Mouse (Mus musculus) cerebellum, adult 8-10 months (tissue): Measurements from ENCODE around the gene Erbb3.
A peak's percentile ranks its signal among the peaks of the same experiment; 100 is the strongest.
"Not testable (repeated sequence)": the region's sequence is repeated elsewhere in the genome, so short reads cannot be mapped to it uniquely, and the experiment has no call there.

ENCODE experiments used
- DNase-seq: peaks from one replicate; pipeline ENCODE4 v3.0.0; 2022

The Erbb3 gene

GRCm38 (mm10) chr10:128556286-128556685, 33.2 kb downstream of the Erbb3 start:
- no peak for DNase-seq

DNA sequence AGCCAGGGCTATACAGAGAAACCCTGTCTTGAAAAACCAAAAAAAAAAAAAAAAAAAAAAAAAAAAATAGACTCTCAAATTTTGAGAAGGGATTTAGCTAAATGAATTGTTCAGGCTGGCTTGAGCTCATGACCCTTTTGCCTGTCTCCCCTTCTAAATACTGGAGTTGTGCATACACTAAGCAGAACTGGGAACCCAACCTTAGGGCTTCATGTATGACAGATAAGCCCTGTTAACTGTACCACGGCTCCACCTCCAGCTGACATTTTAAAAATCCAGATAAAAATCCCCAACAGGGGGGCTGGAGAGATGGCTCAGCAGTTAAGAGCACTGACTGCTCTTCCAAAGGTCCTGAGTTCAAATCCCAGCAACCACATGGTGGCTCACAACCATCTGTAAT, 33.9 kb downstream of the Erbb3 start:
- not testable (repeated sequence) for DNase-seq

- DNase-seq, result peak; percentile 42
Observed at GRCm38 (mm10) chr10:128550144-128550823, 39.2 kb downstream of the Erbb3 start.

GRCm38 (mm10) chr10:128549682-128550057, 39.8 kb downstream of the Erbb3 start:
- peak; percentile 60 for DNase-seq

DNA sequence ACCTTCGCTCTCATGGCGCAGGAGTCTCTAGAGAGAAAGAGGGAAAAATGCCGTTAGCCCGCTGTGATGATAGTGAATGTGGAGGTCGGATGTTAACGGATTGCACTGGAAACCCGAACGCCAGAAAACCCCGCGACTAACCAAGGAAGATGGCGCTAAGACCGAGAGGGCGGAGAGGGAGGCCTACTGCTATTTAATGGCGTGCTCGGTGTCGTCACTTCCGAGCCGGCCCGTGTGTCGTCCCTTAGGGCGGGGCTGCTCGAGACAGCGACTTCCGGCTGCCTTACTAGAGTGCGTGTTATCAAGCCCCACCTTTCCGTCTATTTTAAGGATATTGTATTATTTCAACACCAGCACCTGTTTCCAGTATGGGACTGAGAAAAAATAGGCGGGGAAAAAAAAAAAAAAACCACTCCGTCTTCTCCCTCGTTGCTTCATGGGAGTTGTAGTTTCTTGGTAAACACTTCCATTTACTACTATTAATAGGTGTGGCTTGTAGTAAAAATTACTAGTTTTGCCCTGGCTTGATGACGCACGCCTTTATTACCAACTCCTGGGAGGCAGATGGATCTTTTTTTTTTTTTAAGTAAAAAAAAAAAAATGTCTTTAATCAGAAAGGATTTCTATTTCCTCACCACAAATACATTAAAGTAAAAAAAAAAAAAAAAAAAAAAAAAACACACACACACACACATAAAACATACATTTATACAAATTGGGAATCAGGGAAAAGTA, 40.3 kb downstream of the Erbb3 start, which contains the start of gene Rpl41:
TSS of gene Rpl41 (minus strand) at position 359 of the 735 bp plus-strand sequence.
- peak; percentile 88 for DNase-seq

DNA sequence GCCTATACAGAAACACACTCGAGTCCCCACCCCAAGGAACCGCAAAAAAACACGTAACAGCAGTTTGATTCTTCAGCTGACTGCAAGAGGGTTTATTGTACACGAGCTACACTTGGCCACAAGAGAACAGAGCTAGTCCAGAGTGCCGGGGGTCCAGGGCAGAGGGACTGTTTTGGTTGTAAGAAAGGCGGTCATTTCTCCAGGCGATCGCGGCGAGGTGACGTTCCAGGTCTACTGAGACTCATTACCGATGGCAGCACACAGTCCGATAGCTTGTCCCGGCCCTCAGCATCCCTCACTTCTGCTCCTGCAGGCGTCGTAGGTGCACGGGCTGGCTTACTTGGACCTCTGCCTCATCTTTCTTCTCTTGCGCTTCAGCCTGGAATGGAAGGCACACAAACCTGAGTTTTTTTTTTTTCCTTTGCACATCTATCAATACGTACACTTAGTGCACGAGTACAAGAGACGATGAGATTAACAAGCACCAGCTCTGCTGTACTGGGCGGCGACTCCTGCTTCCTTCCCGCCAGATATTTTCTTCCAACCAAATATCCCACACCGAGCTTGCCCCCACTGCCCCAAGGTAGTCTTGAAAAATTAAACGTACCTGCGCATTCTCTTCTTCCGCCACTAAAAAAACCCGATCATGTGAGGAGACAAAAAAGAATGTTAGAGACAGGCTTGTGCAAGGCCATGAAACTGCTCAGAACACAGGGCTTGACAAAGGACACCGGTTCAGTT, 41.2 kb downstream of the Erbb3 start:
- not testable (repeated sequence) for DNase-seq

DNA sequence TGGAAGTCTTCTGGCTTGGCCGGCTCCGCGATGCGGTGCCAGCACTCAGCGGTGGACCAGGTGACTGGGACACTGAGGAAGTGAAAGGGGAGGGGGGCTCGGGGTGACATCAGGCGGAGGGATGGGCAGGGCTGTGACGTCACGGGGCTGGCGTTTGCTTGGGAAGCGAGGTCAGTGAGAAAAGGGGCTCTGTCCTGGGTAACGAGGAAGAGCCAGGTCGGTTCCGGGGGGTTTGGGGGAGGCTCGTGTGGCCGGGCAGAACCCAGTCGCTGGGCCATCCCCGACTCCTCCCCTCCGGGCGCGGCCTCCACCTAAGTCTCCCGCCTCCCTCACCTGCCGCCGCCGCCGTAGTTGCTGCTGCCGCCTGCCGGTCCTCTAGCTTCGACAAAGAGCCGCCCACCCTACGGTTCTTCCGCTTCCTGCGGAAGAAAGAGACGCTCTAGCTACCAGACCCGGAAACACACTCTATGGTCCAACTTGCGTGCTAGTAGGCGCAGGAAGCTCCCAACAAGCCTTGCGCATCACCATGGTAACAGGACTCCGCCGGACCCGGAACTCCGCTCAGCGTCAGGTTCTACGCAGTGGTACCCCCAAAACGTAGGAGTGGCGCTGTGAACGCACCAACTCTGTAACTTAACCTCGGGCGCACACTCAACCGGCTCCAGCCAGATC, 42.0 kb downstream of the Erbb3 start, which contains the start of gene Zc3h10:
TSS of gene Zc3h10 (minus strand) at position 414 of the 672 bp plus-strand sequence.
- peak; percentile 92 for DNase-seq

DNA sequence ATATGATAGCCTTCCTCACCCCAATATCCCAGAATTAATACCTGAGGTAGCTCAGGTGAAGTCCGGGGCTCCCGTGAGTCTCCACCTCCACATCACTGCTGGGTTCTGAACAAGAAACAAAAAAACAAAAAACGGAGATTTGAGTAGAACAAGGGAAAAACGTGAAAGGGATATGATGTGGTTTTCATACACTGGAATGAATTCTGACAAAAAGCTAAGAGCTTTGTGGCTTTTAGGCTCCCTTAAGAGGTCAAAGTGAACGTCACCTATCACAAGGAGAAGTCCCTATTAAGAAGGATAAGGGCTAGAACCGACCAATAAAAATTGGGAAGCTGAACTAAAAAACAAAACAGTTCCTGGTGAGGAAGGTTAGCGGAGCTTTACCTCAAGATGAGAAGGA, 42.7 kb downstream of the Erbb3 start:
- DNase-seq, result no peak

GRCm38 (mm10) chr10:128546361-128546760, 43.1 kb downstream of the Erbb3 start:
- DNase-seq, result peak; percentile 32

- no peak for DNase-seq
Observed at GRCm38 (mm10) chr10:128545570-128545898, 43.9 kb downstream of the Erbb3 start.

DNA sequence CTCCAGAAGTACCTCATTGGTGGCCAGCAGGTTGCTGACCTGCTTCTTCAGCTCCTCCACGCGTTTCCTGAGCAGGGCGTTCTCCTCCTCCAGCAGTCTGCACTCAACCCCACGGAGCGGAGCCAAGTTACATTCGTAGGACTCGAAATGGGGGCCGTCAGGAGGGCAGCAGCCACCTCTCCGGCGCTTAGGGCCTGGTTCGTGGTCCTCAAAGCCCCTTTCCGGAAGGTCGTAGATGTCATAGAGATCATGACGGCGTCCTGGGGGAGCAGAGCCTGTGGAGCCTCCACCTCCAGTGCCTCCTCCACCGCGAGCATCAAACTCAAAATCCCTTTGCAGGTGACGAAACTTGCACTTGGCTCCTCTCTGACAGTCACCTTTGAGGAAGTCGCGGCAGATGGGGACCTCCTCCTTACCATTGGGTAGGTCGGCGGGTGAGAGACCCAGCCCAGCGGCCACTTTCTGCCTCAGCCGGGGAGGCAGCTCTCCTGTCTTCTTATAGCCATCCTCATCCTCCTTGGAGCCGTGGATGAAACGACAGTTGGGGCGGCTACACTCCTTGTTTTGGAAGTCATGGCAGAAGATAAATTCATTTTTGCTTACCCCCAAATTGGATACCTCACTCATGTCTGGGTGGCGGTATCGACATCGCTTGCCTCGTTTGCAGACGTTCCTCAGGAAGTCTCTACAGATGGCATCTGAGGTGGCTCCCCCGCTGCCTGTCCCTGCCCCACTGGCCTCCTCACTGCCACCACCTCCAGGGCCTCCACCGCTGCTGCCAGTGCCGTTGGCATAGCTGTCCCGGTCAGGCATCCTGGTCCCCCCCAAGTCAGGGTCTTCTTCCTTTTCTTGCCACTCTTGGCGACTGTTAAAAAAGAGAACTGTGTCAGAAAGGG, 44.5 kb downstream of the Erbb3 start:
- peak; percentile 33 for DNase-seq

DNA sequence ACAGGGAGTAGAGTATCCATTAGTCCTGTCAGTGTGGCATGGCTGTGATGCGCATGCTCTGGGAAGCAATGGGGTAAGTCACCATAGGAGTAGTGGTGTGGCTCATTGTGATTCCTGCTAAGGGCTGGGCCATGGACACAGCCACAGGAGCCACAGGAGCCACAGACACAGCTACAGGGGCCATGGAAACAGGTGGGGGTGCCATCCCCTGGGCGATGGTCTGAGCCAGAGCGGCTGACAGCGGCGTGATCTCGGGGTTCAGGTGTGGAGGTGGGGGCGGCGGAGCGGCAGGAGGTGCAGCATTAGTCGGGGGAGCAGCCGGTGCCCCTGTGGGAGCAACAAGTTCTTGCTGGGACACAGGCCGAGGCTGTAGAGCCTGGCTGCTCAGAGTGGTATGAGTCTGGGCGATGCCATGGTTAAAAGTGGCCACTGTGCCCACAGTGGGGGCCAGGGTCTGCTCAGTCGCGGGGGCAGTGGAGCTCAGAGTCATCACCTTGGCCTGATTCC, 45.2 kb downstream of the Erbb3 start:
- no peak for DNase-seq

GRCm38 (mm10) chr10:128543100-128543499, 46.4 kb downstream of the Erbb3 start:
- DNase-seq, result no peak

DNA sequence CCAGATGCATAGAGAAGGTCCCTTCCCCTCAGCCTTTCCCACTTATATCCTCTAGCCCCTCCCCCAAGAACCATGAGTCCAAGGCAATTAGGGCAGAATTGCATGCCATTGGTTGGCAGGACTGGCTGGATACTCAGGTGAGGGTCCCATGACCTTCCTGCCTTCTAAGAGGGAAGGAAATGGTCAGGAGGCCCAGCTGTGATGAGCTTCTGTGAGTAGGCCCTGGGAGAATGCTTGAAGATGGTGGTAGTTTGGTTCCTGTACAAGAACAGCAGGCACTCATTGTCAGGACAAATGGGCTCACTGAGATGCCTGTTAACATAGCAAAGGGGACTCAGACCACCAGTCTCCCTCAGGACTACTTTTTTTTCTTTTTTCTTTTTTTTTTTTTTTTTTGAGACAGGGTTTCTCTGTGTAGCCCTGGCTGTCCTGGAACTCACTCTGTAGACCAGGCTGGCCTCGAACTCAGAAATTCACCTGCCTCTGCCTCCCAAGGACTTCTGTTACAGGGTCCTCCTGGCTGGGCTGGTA, 51.0 kb downstream of the Erbb3 start:
- DNase-seq, result no peak

- DNase-seq, result peak; percentile 91
Observed at GRCm38 (mm10) chr10:128536266-128536940, 53.0 kb downstream of the Erbb3 start.

DNA sequence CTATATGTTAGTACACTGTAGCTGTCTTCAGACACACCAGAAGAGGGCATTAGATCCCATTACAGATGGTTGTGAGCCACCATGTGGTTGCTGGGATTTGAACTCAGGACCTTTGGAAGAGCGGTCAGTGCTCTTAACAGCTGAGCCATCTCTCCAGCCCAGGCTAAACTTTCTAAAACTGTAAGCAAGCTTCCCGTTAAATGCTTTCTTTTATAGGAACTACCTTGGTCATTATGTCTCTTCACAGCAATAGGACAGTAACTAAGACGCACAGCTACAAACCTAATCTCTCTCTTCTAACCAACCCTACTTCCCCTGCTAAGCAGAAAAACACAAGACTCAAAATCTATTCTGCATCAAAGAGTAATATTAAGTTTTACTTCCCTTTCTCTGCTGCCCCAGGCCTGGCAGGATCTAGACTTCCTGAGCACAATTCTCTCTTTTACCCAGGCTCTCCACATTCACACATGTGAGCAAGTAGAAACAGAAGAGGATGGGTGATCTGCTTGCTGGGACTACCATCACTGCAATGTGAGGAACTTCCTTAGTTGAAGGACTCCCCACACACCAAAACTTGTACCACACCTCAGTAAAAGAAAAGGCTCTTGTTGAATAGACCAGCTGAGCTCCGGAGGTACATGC, 53.7 kb downstream of the Erbb3 start:
- no peak for DNase-seq

DNA sequence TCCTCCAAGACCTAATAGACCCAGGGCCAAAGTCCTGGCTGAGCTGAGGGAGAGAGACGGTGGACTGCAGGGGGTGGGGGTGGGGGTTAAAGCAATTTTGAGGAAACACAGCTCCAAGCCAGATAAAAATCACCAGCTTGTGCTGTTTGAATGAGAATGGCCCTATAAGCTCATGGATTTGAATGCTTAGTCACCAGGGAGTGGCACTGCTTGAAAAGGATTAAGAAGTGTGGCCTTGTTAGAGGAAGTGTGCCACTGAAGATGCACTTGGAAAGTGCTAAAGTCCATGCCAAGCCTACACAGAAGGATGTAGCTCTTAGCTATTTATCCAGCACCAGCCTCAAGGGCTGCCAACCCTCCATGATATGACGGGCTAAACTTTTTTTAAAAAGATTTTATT, 54.2 kb downstream of the Erbb3 start:
- no peak for DNase-seq

- no peak for DNase-seq
Observed at GRCm38 (mm10) chr10:128526366-128527356, 62.8 kb downstream of the Erbb3 start.

DNA sequence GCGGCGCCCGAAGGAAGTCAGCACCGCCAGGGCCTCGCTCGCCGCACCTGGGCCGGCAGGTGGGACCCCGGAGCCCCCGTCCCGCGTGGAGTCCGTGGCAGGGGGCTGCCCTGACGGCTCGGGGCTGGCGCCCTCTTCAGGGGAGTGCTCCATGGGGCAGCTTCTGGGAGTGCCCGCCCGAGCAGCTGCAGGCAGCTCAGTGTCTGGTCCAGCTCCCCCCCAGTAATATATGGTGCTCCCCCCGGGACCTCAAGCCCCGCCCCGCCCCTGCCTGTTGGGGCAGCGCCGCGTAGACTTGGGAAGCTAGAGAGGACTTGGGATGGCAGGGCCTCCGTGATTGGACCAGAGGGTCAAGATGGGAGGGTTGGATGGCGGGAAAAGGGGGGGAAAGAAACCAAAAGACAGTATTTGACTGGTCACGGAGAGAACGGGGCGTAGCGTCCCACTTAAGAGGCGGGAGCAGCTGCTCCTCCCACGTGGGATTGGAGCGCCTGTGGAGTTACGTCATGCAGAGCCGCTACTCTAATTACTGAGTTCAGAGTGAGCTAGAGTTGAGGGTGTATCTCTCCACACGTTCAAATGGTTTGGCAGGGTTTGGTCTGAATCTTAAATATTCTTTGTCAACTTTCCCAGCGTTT, 63.7 kb downstream of the Erbb3 start, which contains the start of gene Esyt1:
TSS of gene Esyt1 (minus strand) at position 201 of the 638 bp plus-strand sequence.
- peak; percentile 90 for DNase-seq
